Mouse (Mus musculus): Measurements from ENCODE around the gene 2300002M23Rik.

Gene 2300002M23Rik

GRCm38 (mm10) chr17:35567150-35567549, at the start of gene 2300002M23Rik:
TSS of gene 2300002M23Rik (plus strand) at chr17:35567450.
- DNase-seq (ENCODE audit: low read depth) = no peak

- DNase-seq (ENCODE audit: low read depth) = no peak
Measured at GRCm38 (mm10) chr17:35517526-35517925, 49.7 kb upstream of the 2300002M23Rik start.

- DNase-seq (ENCODE audit: low read depth) = no peak
Measured at GRCm38 (mm10) chr17:35524354-35524753, 42.9 kb upstream of the 2300002M23Rik start.

- no peak for DNase-seq (ENCODE audit: low read depth)
Measured at GRCm38 (mm10) chr17:35526644-35527043, 40.6 kb upstream of the 2300002M23Rik start.

- no peak for DNase-seq (ENCODE audit: low read depth)
Measured at GRCm38 (mm10) chr17:35532360-35532759, 34.9 kb upstream of the 2300002M23Rik start.

GRCm38 (mm10) chr17:35532901-35533300, 34.3 kb upstream of the 2300002M23Rik start, which contains the start of gene Psors1c2:
TSS of gene Psors1c2 (plus strand) at chr17:35533201.
- no peak for DNase-seq (ENCODE audit: low read depth)

- no peak for DNase-seq (ENCODE audit: low read depth)
Measured at GRCm38 (mm10) chr17:35534343-35534742, 32.9 kb upstream of the 2300002M23Rik start.

- DNase-seq (ENCODE audit: low read depth) = no peak
Measured at GRCm38 (mm10) chr17:35537421-35537820, 29.8 kb upstream of the 2300002M23Rik start.

- no peak for DNase-seq (ENCODE audit: low read depth)
Measured at GRCm38 (mm10) chr17:35538476-35538875, 28.8 kb upstream of the 2300002M23Rik start.

GRCm38 (mm10) chr17:35539540-35539939, 27.7 kb upstream of the 2300002M23Rik start:
- DNase-seq (ENCODE audit: low read depth) = no peak

- no peak for DNase-seq (ENCODE audit: low read depth)
Measured at GRCm38 (mm10) chr17:35542761-35543411, 24.4 kb upstream of the 2300002M23Rik start.

GRCm38 (mm10) chr17:35543412-35543861, 23.8 kb upstream of the 2300002M23Rik start:
- no peak for DNase-seq (ENCODE audit: low read depth)

- no peak for DNase-seq (ENCODE audit: low read depth)
Measured at GRCm38 (mm10) chr17:35544001-35544400, 23.2 kb upstream of the 2300002M23Rik start.

GRCm38 (mm10) chr17:35544680-35545079, 22.6 kb upstream of the 2300002M23Rik start:
- DNase-seq (ENCODE audit: low read depth) = no peak

GRCm38 (mm10) chr17:35547465-35547864, 19.8 kb upstream of the 2300002M23Rik start:
- no peak for DNase-seq (ENCODE audit: low read depth)

- DNase-seq (ENCODE audit: low read depth) = no peak
Measured at GRCm38 (mm10) chr17:35548636-35549035, 18.6 kb upstream of the 2300002M23Rik start.

GRCm38 (mm10) chr17:35549437-35550142, 17.7 kb upstream of the 2300002M23Rik start:
- peak; percentile 95 for DNase-seq (ENCODE audit: low read depth)

GRCm38 (mm10) chr17:35550143-35550494, 17.1 kb upstream of the 2300002M23Rik start:
- DNase-seq (ENCODE audit: low read depth) = no peak

GRCm38 (mm10) chr17:35550871-35551270, 16.4 kb upstream of the 2300002M23Rik start:
- no peak for DNase-seq (ENCODE audit: low read depth)

- no peak for DNase-seq (ENCODE audit: low read depth)
Measured at GRCm38 (mm10) chr17:35551881-35552414, 15.3 kb upstream of the 2300002M23Rik start, which contains the start of gene Cdsn. TSS of gene Cdsn (plus strand) at chr17:35552128.

GRCm38 (mm10) chr17:35554321-35554720, 12.9 kb upstream of the 2300002M23Rik start:
- DNase-seq (ENCODE audit: low read depth) = no peak

GRCm38 (mm10) chr17:35554761-35555397, 12.4 kb upstream of the 2300002M23Rik start:
- no peak for DNase-seq (ENCODE audit: low read depth)

Measured in fibroblast of lung, adult 2 months (primary cell).